Mouse (Mus musculus) lung, postnatal 0 days (tissue): ENCODE data around the gene Usp13.

Experiments used
- CTCF ChIP-seq: IDR thresholded peaks from 2 replicates; pipeline ENCODE4 v1.5.1; 2016; ENCODE audit warnings: antibody characterized with exemption, mild to moderate bottlenecking
- EP300 ChIP-seq: IDR thresholded peaks from 2 replicates; pipeline ENCODE4 v1.6.1; 2016; ENCODE audit warnings: antibody characterized with exemption, mild to moderate bottlenecking, control low read depth

DNA sequence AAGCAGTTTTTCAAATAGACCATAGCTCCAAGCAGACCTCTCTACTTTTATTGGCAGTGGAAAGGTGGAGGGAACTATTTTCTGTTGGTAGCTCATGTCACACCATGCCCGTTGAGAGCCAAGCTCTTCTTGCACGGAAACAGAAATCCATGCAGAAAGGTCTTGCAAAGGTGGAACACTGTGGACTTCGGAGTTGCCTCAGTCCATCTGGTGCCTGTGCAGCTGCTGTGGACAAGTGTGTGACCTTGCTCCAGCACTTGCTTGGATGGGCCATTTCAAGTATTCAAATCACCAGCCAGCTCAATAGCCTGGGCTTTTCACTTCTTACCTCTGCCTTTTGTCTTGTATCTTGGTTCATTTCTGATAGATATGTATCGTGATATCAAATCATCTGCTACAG is 72.8 kb downstream of the Usp13 start:
- TF ChIP-seq EP300 (no peak), CTCF (no peak)
